Mouse (Mus musculus): ENCODE results near the gene Cyren.

Gene Cyren

DNA sequence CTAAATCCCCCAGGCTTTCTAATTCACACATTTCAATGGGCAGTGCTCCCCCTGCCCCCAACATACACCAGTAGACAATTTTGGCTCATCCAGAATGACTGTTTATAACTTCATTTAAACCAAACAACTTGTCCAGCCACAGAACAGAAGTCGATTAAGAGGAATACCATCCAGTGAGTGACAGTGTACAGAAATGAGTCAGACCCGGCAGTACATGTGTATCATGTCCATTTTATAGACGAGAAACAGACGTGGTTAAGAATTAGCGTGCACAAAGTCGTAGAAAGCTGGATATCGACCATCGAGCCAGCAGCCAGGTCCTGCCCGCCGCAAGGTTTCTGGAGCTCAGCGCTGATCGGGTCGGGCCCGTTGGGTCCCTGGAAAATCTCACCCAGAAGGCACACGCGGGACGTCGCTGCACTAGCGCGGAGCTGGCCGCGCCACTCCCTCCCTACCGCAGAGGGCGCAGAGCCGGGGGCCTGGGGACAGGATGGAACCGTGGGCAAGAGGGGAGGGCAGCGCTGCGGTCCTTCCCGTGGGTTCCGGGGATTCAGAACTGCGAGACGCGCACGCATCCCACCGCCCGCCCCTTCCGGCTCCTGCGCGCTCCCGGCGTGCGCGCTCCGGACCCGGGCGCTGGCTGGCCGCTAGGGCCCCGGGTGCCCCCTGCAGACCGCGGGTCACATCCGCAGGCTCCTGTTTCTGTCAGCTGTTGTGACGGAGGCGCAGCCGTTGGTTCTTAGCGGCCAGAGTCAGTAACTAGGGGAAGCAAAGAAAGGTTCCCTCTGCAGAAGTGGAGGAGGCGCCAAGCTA is at the start of gene Cyren:
Cyren (minus strand) TSS at position 552 of the 813 bp plus-strand sequence.
- peak; percentile 94 to 95 for DNase-seq

GRCm38 (mm10) chr6:34927594-34927993 is 49.7 kb upstream of the Cyren start:
- DNase-seq, result no peak

- DNase-seq, result peak; percentile 85 to 86
Measured at GRCm38 (mm10) chr6:34927156-34927555, 49.3 kb upstream of the Cyren start.

GRCm38 (mm10) chr6:34921941-34922340 is 44.1 kb upstream of the Cyren start:
- DNase-seq, result peak in 1 of 2 experiments; percentile 49

DNA sequence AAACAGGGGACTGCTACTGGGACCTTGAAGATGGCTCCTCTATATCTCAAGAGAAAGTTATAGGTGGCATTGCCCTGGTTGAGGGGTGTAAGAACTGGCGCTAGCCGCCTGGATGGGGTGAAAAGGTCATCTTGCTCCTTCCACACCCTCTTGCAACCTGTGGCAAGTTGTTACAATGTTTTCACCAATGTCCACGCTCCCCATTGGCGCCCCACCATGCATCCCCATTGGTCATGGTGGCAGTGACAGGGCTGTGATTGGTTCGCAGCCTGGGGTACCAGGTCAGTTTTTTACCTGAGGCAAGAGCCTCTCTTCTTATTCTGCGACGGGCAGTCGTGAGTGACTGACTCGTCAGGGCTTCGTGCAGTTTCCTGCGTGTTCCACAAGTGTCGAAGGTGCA is 42.8 kb upstream of the Cyren start:
- DNase-seq, result no peak

DNA sequence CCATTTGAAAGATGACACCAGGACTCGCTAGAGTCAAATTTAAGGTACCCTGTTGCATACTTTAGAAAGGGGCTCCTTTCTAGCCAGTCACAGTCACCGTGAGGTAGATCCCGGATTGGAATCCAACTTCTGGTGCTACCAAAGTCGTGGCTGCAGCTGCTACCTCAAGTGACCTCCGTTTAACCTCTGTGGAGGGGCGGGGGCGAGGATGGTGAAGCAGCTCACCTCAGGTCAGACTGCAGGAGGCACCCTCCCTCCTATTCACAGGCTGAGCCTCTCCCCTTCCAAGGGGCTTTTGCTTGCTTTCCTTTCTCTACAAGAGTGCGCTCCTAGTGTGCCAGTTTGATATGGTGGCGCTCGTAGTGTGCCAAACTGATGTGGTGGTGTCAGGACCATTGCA is 42.1 kb upstream of the Cyren start, which contains the start of gene Stra8:
Stra8 (plus strand) TSS at position 208 of the 400 bp plus-strand sequence.
- DNase-seq, result no peak

GRCm38 (mm10) chr6:34919146-34919545 is 41.3 kb upstream of the Cyren start:
- no peak for DNase-seq

GRCm38 (mm10) chr6:34914462-34914861 is 36.6 kb upstream of the Cyren start:
- no peak for DNase-seq

DNA sequence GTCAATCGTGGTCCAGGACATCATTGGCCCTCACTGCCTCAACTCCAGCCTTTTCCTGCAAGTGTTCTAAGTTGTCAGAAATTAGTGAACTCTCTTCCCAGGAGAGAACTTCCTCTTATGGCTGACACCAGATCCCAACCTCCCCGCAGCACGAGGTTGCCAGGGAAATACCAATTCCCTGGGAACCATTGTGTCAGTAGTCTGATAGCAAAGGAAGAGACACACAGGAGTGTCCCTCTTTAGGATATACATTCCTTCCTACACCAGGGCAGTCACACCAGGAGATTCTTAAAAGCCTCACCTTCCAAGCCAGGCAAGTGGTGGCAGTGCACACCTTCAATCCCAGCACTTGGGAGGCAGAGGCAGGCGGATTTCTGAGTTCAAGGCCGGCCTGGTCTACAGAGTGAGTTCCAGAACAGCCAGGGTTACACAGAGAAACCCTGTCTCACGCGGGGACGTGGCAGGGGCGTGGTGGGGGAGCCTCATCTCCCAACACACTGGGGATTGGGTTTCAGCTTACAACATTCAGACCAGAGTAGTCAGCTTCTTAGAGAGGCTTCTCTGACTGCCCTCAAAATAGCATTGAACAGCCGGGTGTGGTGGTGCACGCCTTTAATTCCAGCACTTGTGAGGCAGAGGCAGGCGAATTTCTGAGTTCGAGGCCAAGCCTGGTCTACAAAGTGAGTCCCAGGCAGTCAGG is 35.6 kb upstream of the Cyren start:
- DNase-seq, result no peak

GRCm38 (mm10) chr6:34910371-34911219 is 32.7 kb upstream of the Cyren start, which contains the start of gene Wdr91:
TSS of gene Wdr91 (minus strand) at chr6:34910876.
- peak; percentile 98 for DNase-seq

- DNase-seq, result no peak
Measured at GRCm38 (mm10) chr6:34909631-34910345, 31.9 kb upstream of the Cyren start.

GRCm38 (mm10) chr6:34907696-34908260 is 29.9 kb upstream of the Cyren start:
- no peak for DNase-seq

DNA sequence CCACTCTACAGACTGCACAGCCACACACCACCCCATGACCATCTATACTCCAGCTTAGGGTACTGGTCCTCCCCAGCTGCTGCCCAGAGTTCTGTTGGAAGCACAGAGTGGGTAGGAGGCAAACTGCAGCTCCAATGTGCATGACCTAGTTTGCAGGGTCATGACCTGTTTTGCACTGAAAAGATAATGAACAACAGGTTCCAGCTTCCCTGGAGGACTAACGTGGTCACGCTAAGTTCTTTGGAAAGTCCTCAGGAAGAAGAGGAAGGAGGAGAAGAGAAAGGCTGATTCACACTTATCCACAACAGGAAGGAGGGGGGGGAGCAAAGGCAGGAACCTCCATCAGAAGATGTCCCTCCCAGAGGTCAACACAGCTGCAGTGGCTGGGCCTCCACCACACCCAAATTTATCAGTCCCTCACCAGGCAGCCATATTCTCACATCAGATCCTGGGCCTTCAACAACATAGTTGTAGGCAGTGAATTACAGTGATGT is 29.3 kb upstream of the Cyren start:
- no peak for DNase-seq

- no peak for DNase-seq
Measured at GRCm38 (mm10) chr6:34906661-34907060, 28.8 kb upstream of the Cyren start.

GRCm38 (mm10) chr6:34906125-34906524 is 28.3 kb upstream of the Cyren start:
- no peak for DNase-seq

GRCm38 (mm10) chr6:34904361-34904760 is 26.5 kb upstream of the Cyren start:
- no peak for DNase-seq

DNA sequence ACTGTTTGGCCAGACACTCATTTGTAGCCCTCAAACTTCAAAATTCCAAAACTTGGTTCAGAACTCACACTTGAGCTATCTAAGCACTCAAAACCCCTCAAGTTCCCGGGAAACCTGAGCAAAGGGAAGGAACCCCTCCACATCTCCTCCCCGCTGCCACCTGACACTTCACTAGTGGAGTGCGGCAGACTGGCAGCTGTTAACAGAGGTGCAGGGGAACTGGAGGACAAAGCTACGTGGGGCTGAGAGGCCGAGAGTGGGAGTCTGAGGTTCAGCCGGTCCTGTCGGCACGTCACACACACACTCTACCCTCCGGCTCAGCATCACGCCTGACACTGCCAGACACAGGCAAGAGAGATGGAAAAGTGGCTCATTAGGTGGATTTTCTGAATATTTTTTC is 26.0 kb upstream of the Cyren start:
- DNase-seq, result no peak

- DNase-seq, result no peak
Measured at GRCm38 (mm10) chr6:34903441-34903840, 25.6 kb upstream of the Cyren start.

GRCm38 (mm10) chr6:34902578-34902977 is 24.7 kb upstream of the Cyren start:
- DNase-seq, result no peak

DNA sequence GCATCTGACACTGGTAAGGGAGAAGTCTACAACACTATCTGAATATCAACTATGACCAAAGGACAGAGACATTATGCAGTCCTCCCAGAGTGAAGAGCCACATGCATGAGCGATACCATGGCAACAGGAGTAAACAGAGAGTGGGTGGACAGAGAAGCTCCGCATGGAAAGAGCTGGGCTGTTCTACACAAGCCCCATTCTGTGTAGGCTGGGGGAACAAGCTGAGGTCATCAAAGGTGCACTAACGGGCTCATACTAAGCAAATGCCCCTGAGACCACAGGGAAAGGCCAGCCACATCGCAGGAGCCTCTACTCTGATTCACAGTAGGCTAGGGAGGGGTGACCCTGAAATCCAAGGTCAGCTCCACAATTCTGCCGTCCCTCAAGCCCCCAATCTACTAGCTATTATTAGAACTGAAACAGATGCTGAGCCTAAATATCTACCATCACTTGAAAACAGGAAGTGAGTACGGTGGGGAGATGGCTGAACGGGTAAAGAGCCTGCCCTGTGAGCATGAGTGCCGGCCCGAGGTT is 24.1 kb upstream of the Cyren start:
- no peak for DNase-seq

GRCm38 (mm10) chr6:34900990-34901389 is 23.1 kb upstream of the Cyren start:
- DNase-seq, result peak; percentile 51 to 70

- no peak for DNase-seq
Measured at GRCm38 (mm10) chr6:34899127-34899526, 21.3 kb upstream of the Cyren start.

Data from cerebellum, postnatal 14 days (tissue).